Mouse (Mus musculus): ENCODE measurements around the gene Man1b1. TPM values are rescaled to one million over a fixed set of nuclear protein-coding genes. Genes with fewer than 3 reads are reported as not detected.

Man1b1 gene
- 36.5 and 37.2 TPM in 2 replicates for total RNA-seq (2014; fragmentation: Nextera tagmentation)
- total RNA-seq (2017), result 34.1 and 38.6 TPM in 2 replicates

- ATAC-seq (replicated peaks; ENCODE audit: poor library complexity, severe bottlenecking), result peak; percentile 94
Measured at GRCm38 (mm10) chr2:25332286-25333160, at the start of gene Man1b1. Gene Man1b1, plus strand, starts transcription at chr2:25332338.

- no peak for ATAC-seq (replicated peaks; ENCODE audit: poor library complexity, severe bottlenecking)
Measured at GRCm38 (mm10) chr2:25285551-25285950, 46.6 kb upstream of the Man1b1 start.

GRCm38 (mm10) chr2:25286314-25286713 is 45.8 kb upstream of the Man1b1 start:
- ATAC-seq (replicated peaks; ENCODE audit: poor library complexity, severe bottlenecking), result no peak

- no peak for ATAC-seq (replicated peaks; ENCODE audit: poor library complexity, severe bottlenecking)
Measured at GRCm38 (mm10) chr2:25286837-25287636, 45.1 kb upstream of the Man1b1 start.

GRCm38 (mm10) chr2:25287927-25288649 is 44.0 kb upstream of the Man1b1 start, which contains the start of gene Tmem210:
Gene Tmem210, plus strand, starts transcription at chr2:25288145.
- no peak for ATAC-seq (replicated peaks; ENCODE audit: poor library complexity, severe bottlenecking)

- no peak for ATAC-seq (replicated peaks; ENCODE audit: poor library complexity, severe bottlenecking)
Measured at GRCm38 (mm10) chr2:25288734-25289345, 43.3 kb upstream of the Man1b1 start.

- ATAC-seq (replicated peaks; ENCODE audit: poor library complexity, severe bottlenecking), result no peak
Measured at GRCm38 (mm10) chr2:25289651-25290050, 42.5 kb upstream of the Man1b1 start, which contains the start of gene Lrrc26. Gene Lrrc26, plus strand, starts transcription at chr2:25289915.

- ATAC-seq (replicated peaks; ENCODE audit: poor library complexity, severe bottlenecking), result no peak
Measured at GRCm38 (mm10) chr2:25290101-25290815, 41.9 kb upstream of the Man1b1 start.

- ATAC-seq (replicated peaks; ENCODE audit: poor library complexity, severe bottlenecking), result no peak
Measured at GRCm38 (mm10) chr2:25290816-25291130, 41.4 kb upstream of the Man1b1 start.

GRCm38 (mm10) chr2:25291184-25292053 is 40.7 kb upstream of the Man1b1 start:
- no peak for ATAC-seq (replicated peaks; ENCODE audit: poor library complexity, severe bottlenecking)

- ATAC-seq (replicated peaks; ENCODE audit: poor library complexity, severe bottlenecking), result no peak
Measured at GRCm38 (mm10) chr2:25292054-25292544, 40.0 kb upstream of the Man1b1 start.

- peak; percentile 55; the same call in 1 of the 2 replicates for ATAC-seq (replicated peaks; ENCODE audit: poor library complexity, severe bottlenecking)
Measured at GRCm38 (mm10) chr2:25292856-25293255, 39.3 kb upstream of the Man1b1 start.

- ATAC-seq (replicated peaks; ENCODE audit: poor library complexity, severe bottlenecking), result no peak
Measured at GRCm38 (mm10) chr2:25293706-25294105, 38.4 kb upstream of the Man1b1 start.

- ATAC-seq (replicated peaks; ENCODE audit: poor library complexity, severe bottlenecking), result no peak
Measured at GRCm38 (mm10) chr2:25297093-25297492, 35.0 kb upstream of the Man1b1 start.

- no peak for ATAC-seq (replicated peaks; ENCODE audit: poor library complexity, severe bottlenecking)
Measured at GRCm38 (mm10) chr2:25298046-25298445, 34.1 kb upstream of the Man1b1 start.

- no peak for ATAC-seq (replicated peaks; ENCODE audit: poor library complexity, severe bottlenecking)
Measured at GRCm38 (mm10) chr2:25303452-25303851, 28.7 kb upstream of the Man1b1 start.

GRCm38 (mm10) chr2:25303931-25304656 is 28.0 kb upstream of the Man1b1 start:
- no peak for ATAC-seq (replicated peaks; ENCODE audit: poor library complexity, severe bottlenecking)
